Mouse (Mus musculus) embryonic fibroblast, embryonic 13.5 days (primary cell): ENCODE measurements around the gene Aldoc. TPM values are rescaled to one million over a fixed set of nuclear protein-coding genes. Genes with fewer than 3 reads are reported as not detected.

Experiments used
- H3K27ac ChIP-seq: 2 replicates; pipeline ENCODE4 v1.5.1; 2012; ENCODE audit warnings: low read length, control low read depth, inconsistent platforms; ENCODE audit not compliant: insufficient read depth
- H3K4me1 ChIP-seq: 2 replicates; pipeline ENCODE4 v1.6.1; 2011; ENCODE audit warnings: low read length; ENCODE audit not compliant: control insufficient read depth, insufficient read depth
- H3K4me3 ChIP-seq: 2 replicates; pipeline ENCODE4 v1.5.1; 2011; ENCODE audit warnings: mild to moderate bottlenecking, control low read depth, low read length; ENCODE audit not compliant: insufficient read depth
- CTCF ChIP-seq: IDR thresholded peaks from 2 replicates; pipeline ENCODE4 v1.5.1; 2011; ENCODE audit warnings: mild to moderate bottlenecking, control low read depth, low read length, moderate library complexity, borderline replicate concordance; ENCODE audit not compliant: insufficient read depth
- POLR2A ChIP-seq: IDR thresholded peaks from 2 replicates; pipeline ENCODE4 v1.6.1; 2011; ENCODE audit warnings: low read depth, mild to moderate bottlenecking, control low read depth, low read length, moderate library complexity
- polyA plus RNA-seq: library from polyadenylated mRNA; stranded (reverse); fragments of >200 nt; gene quantifications from 2 replicates; pipeline ENCODE4 v1.2.4, GENCODE M21; 2011; ENCODE audit warnings: low read depth; ENCODE audit not compliant: missing spikeins, insufficient read length

The Aldoc gene
- polyA plus RNA-seq, 1 experiment: 5.3 TPM

DNA sequence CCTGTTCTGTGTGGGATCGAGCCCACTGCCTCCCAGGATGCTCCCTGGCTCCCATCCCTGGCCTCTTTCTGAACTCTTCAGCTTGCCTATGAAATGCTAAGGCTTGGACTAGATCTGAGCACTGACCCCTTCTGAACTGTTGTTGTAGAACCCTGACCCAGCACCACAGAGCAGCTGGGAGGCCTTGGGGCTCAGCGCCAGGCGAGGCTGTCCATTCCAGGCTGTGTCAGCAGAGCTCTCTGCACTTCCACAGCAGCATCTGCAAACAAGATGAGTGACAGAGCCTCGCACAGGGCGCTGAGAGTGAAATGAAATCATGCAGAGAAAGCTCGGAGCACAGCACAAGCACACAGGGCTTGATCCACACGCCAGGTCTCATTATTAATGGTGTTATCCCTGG, 49.8 kb downstream of the Aldoc start:
- H3K4me3 ChIP-seq: no peak overlapping the region
- TF ChIP-seq CTCF (no peak), POLR2A (no peak)
- 0 out of 2 replicates have a peak, but pooled peaks cover 6% of the 10 kb centered on the region for H3K4me1 ChIP-seq
- H3K27ac ChIP-seq: no peak overlapping the region

DNA sequence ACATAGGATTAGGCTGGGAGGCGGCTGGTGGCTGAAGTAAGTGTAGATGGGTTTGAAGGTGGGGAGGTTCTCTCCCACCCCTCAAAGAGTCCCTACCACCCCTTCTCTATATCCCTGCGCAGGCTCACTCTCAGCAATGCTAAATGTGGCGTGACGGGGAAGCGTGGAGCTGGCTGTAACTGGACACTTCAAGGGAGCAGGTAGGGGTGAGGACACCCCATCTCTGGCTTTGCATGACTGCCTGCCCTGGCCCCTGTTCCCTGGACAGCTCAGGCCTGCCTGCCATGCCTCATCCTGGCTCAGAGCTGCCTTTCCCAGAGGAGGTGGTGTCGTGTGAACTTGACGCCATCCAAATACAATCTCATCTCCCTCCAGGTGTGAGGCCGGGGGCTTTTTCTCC, 51.4 kb downstream of the Aldoc start:
- no peak for TF ChIP-seq POLR2A
- no peak for TF ChIP-seq CTCF
- 0 out of 2 replicates have a peak, but pooled peaks cover 6% of the 10 kb centered on the region for H3K4me1 ChIP-seq
- no peak overlapping the region for H3K27ac ChIP-seq
- H3K4me3 ChIP-seq: no peak overlapping the region

Other genes starting within 250 kb of the Aldoc start
- 17.0 and 18.5 TPM in 2 replicates for gene Eral1, start 242.6 kb upstream of the Aldoc start, polyA plus RNA-seq
- 10.2 and 15.5 TPM in 2 replicates for gene Fam222b, start 228.3 kb upstream of the Aldoc start, polyA plus RNA-seq
- gene Traf4, start 157.4 kb upstream of the Aldoc start, polyA plus RNA-seq: 40.5 and 45.1 TPM in 2 replicates
- 12.0 and 17.9 TPM in 2 replicates for gene Nek8, start 146.3 kb upstream of the Aldoc start, polyA plus RNA-seq
- gene Tlcd1, start 146.3 kb upstream of the Aldoc start, polyA plus RNA-seq: 13.6 and 15.3 TPM in 2 replicates
- 2,180 and 2,276 TPM in 2 replicates for gene Rpl23a, start 139.4 kb upstream of the Aldoc start, polyA plus RNA-seq
- 112 and 127 TPM in 2 replicates for gene Rab34, start 134.5 kb upstream of the Aldoc start, polyA plus RNA-seq
- 0.92 and 1.7 TPM in 2 replicates for gene Proca1, start 129.6 kb upstream of the Aldoc start, polyA plus RNA-seq
- gene Sdf2, start 77.2 kb upstream of the Aldoc start, polyA plus RNA-seq: 65.4 and 67.3 TPM in 2 replicates
- gene Supt6, start 77.0 kb upstream of the Aldoc start, polyA plus RNA-seq: 56.1 and 57.8 TPM in 2 replicates
- 81.8 and 86.7 TPM in 2 replicates for gene 2610507B11Rik, start 61.2 kb upstream of the Aldoc start, polyA plus RNA-seq
- gene BC030499, start 32.1 kb upstream of the Aldoc start, polyA plus RNA-seq: 0.45 and 0.63 TPM in 2 replicates
- 22.6 and 35.1 TPM in 2 replicates for gene Spag5, start 21.4 kb upstream of the Aldoc start, polyA plus RNA-seq
- gene Pigs, start 5.4 kb downstream of the Aldoc start, polyA plus RNA-seq: 62.1 and 65.0 TPM in 2 replicates
- gene Unc119, start 20.5 kb downstream of the Aldoc start, polyA plus RNA-seq: 14.4 and 19.2 TPM in 2 replicates
- gene Foxn1, start 63.6 kb downstream of the Aldoc start, polyA plus RNA-seq: 0.15 TPM in 1 of 2 replicates, not detected in the other
- gene Slc13a2, start 99.2 kb downstream of the Aldoc start, polyA plus RNA-seq: not detected in 2 replicates
- gene Slc46a1, start 142.7 kb downstream of the Aldoc start, polyA plus RNA-seq: 4.3 and 6.5 TPM in 2 replicates
- 0.33 and 0.97 TPM in 2 replicates for gene Sarm1, start 174.8 kb downstream of the Aldoc start, polyA plus RNA-seq
- gene Vtn, start 176.1 kb downstream of the Aldoc start, polyA plus RNA-seq: not detected in 2 replicates
- not detected in 2 replicates for gene Sebox, start 180.5 kb downstream of the Aldoc start, polyA plus RNA-seq
- gene Tmem199, start 189.2 kb downstream of the Aldoc start, polyA plus RNA-seq: 16.6 and 19.5 TPM in 2 replicates
- gene Poldip2, start 189.2 kb downstream of the Aldoc start, polyA plus RNA-seq: 61.9 and 68.9 TPM in 2 replicates
- gene Tnfaip1, start 213.4 kb downstream of the Aldoc start, polyA plus RNA-seq: 78.3 and 92.0 TPM in 2 replicates
- gene Ift20, start 213.4 kb downstream of the Aldoc start, polyA plus RNA-seq: 56.8 and 66.1 TPM in 2 replicates
- 63.5 and 69.6 TPM in 2 replicates for gene Tmem97, start 227.8 kb downstream of the Aldoc start, polyA plus RNA-seq